Mouse (Mus musculus) heart, adult 2 months (tissue): ENCODE results near the gene Oaf.

Experiments used
- CTCF ChIP-seq: fragments of 200-600 bp; IDR thresholded peaks from 2 replicates; pipeline ENCODE4 v1.8.1; 2022; ENCODE audit warnings: antibody characterized with exemption, mild to moderate bottlenecking, moderate library complexity
- EP300 ChIP-seq: fragments of 200-500 bp; IDR thresholded peaks from 2 replicates; pipeline ENCODE4 v1.6.1; 2011; ENCODE audit warnings: low read depth, low read length, control low read depth; ENCODE audit not compliant: insufficient read depth
- POLR2A ChIP-seq: fragments of 200-500 bp; IDR thresholded peaks from 2 replicates; pipeline ENCODE4 v1.6.1; 2011; ENCODE audit warnings: mild to moderate bottlenecking, low read depth, low read length, control low read depth; ENCODE audit not compliant: insufficient read depth

- TF ChIP-seq CTCF (no peak), POLR2A (no peak), EP300 (no peak)
Observed at GRCm38 (mm10) chr9:43189021-43189356, 50.7 kb downstream of the Oaf start.
